Mouse (Mus musculus) midbrain, embryonic 14.5 days (tissue): ENCODE results near the gene Dennd4b. TPM values are rescaled to one million over a fixed set of nuclear protein-coding genes. Genes with fewer than 3 reads are reported as not detected.

Source experiments
- ATAC-seq: fragments of 200-750 bp; cut with Nextera tagmentation; 2 replicates; pipeline ENCODE4 v1.8.0; 2017; ENCODE audit warnings: moderate number of reproducible peaks, moderate library complexity; ENCODE audit not compliant: low FRiP score, low TSS enrichment
- DNase-seq: peaks from one replicate; pipeline ENCODE4 v3.0.0-alpha.2; 2015
- H3K27ac ChIP-seq: fragments of 300-500 bp; sonication (generic); replicated peaks from 2 replicates; pipeline ENCODE4 v1.5.1; 2014; ENCODE audit warnings: mild to moderate bottlenecking, low read depth, low read length, moderate library complexity
- H3K27me3 ChIP-seq: fragments of 300-500 bp; sonication (generic); 2 replicates; pipeline ENCODE4 v1.6.1; 2014; ENCODE audit warnings: low read length, control low read depth, mixed read lengths; ENCODE audit not compliant: control insufficient read depth, insufficient read depth
- H3K36me3 ChIP-seq: fragments of 300-500 bp; sonication (generic); 2 replicates; pipeline ENCODE4 v1.6.1; 2014; ENCODE audit warnings: low read length, control low read depth; ENCODE audit not compliant: control insufficient read depth, insufficient read depth
- H3K4me1 ChIP-seq: fragments of 300-500 bp; sonication (generic); 2 replicates; pipeline ENCODE4 v1.6.1; 2014; ENCODE audit warnings: mild to moderate bottlenecking, antibody characterized with exemption, low read length, control low read depth; ENCODE audit not compliant: control insufficient read depth, insufficient read depth
- H3K4me2 ChIP-seq: fragments of 300-500 bp; sonication (generic); 2 replicates; pipeline ENCODE4 v1.6.1; 2014; ENCODE audit warnings: mild to moderate bottlenecking, low read length, moderate library complexity
- H3K4me3 ChIP-seq: fragments of 300-500 bp; sonication (generic); replicated peaks from 2 replicates; pipeline ENCODE4 v1.5.1; 2014; ENCODE audit warnings: low read depth, low read length
- H3K9ac ChIP-seq: fragments of 300-500 bp; sonication (generic); replicated peaks from 2 replicates; pipeline ENCODE4 v1.6.1; 2014; ENCODE audit warnings: mild to moderate bottlenecking, low read length, moderate library complexity
- H3K9me3 ChIP-seq: fragments of 300-500 bp; sonication (generic); 2 replicates; pipeline ENCODE4 v1.6.1; 2016; ENCODE audit warnings: low read length, control low read depth, mixed read lengths; ENCODE audit not compliant: control insufficient read depth
- WGBS: fragments of 180-500 bp; shearing (Covaris S2); extraction: QIAGEN DNeasy Blood & Tissue Kit; methylation state at CpG from one replicate; pipeline ENCODE4 v1.1.7; 2014; 5-methylcytosine and 5-hydroxymethylcytosine counted together
- polyA plus RNA-seq: library from polyadenylated mRNA; unstranded; fragments of >200 nt; fragmentation: Nextera tagmentation; extraction: Ambion mirVana; gene quantifications from 2 replicates; pipeline ENCODE4 v1.2.1, GENCODE M21; 2014

Gene Dennd4b
- polyA plus RNA-seq = 7.3 and 7.6 TPM in 2 replicates

GRCm38 (mm10) chr3:90265034-90265931 is at the start of gene Dennd4b:
Gene Dennd4b (plus strand): TSS chr3:90265185.
- peak within 1 kb of the TSS; percentile 96 for H3K9ac ChIP-seq
- peaks cover 9% of the 10 kb centered on the region for H3K4me1 ChIP-seq
- DNase-seq (peak; percentile 89), ATAC-seq (peak; percentile 85)
- peak within 1 kb of the TSS; percentile 88 for H3K4me3 ChIP-seq
- no peaks in the 10 kb centered on the region for H3K9me3 ChIP-seq
- WGBS = under 1% methylated on average over 87 of the region's 87 CpGs
- H3K27ac ChIP-seq = peak within 1 kb of the TSS; percentile 94
- peaks cover 39% of the 10 kb centered on the region for H3K36me3 ChIP-seq
- H3K27me3 ChIP-seq = no peaks in the 10 kb centered on the region
- H3K4me2 ChIP-seq = peak within 1 kb of the TSS; percentile 93

GRCm38 (mm10) chr3:90215825-90216380 is 49.1 kb upstream of the Dennd4b start:
- Histone ChIP-seq H3K27me3 (no peaks in the 10 kb centered on the region), H3K36me3 (peaks cover 14% of the 10 kb centered on the region), H3K4me1 (peaks cover 27% of the 10 kb centered on the region), H3K9me3 (no peaks in the 10 kb centered on the region), H3K4me3 (no peak overlapping the region), H3K27ac (no peak overlapping the region), H3K4me2 (no peak overlapping the region), H3K9ac (no peak overlapping the region)
- 56% methylated on average over 1 of the region's 1 CpGs for WGBS
- ATAC-seq = no peak
- DNase-seq = no peak

GRCm38 (mm10) chr3:90220088-90220487 is 44.9 kb upstream of the Dennd4b start:
- 13% methylated on average over 6 of the region's 6 CpGs for WGBS
- Histone ChIP-seq H3K36me3 (0 out of 2 replicates have a peak, but pooled peaks cover 4% of the 10 kb centered on the region), H3K4me1 (peaks cover 6% of the 10 kb centered on the region; the same call in 1 of the 2 replicates), H3K9ac (peak overlapping the region; percentile 48; the same call in 1 of the 2 replicates), H3K27ac (no peak overlapping the region; the same call in 1 of the 2 replicates), H3K4me2 (peak overlapping the region; percentile 82), H3K9me3 (no peaks in the 10 kb centered on the region), H3K4me3 (peak overlapping the region; percentile 38), H3K27me3 (no peaks in the 10 kb centered on the region)
- peak; percentile 82 for DNase-seq
- ATAC-seq = 0 out of 2 replicates have a peak, but pooled peaks have one; percentile 40

- no peaks in the 10 kb centered on the region for H3K9me3 ChIP-seq
Observed at GRCm38 (mm10) chr3:90220531-90220951, 44.4 kb upstream of the Dennd4b start.

GRCm38 (mm10) chr3:90221123-90221522 is 43.9 kb upstream of the Dennd4b start:
- Histone ChIP-seq H3K4me3 (peak overlapping the region; percentile 38; the same call in 1 of the 2 replicates), H3K27ac (no peak overlapping the region), H3K36me3 (0 out of 2 replicates have a peak, but pooled peaks cover 4% of the 10 kb centered on the region), H3K9ac (peak overlapping the region; percentile 48; the same call in 1 of the 2 replicates), H3K4me1 (peaks cover 6% of the 10 kb centered on the region; the same call in 1 of the 2 replicates), H3K4me2 (peak overlapping the region; percentile 82), H3K27me3 (no peaks in the 10 kb centered on the region), H3K9me3 (no peaks in the 10 kb centered on the region)
- DNase-seq = no peak
- 25% methylated on average over 5 of the region's 5 CpGs for WGBS
- ATAC-seq = no peak

More at GRCm38 (mm10) chr3:90220531-90220951, 44.4 kb upstream of the Dennd4b start:
- peak; percentile 63 for DNase-seq
- peak overlapping the region; percentile 60 for H3K27ac ChIP-seq
- H3K4me2 ChIP-seq = peak overlapping the region; percentile 82
- H3K9ac ChIP-seq = peak overlapping the region; percentile 48; the same call in 1 of the 2 replicates
- under 1% methylated on average over 18 of the region's 20 CpGs for WGBS
- ATAC-seq = peak; percentile 67
- peak overlapping the region; percentile 38 for H3K4me3 ChIP-seq
- H3K36me3 ChIP-seq = 0 out of 2 replicates have a peak, but pooled peaks cover 4% of the 10 kb centered on the region
- peaks cover 6% of the 10 kb centered on the region; the same call in 1 of the 2 replicates for H3K4me1 ChIP-seq
- no peaks in the 10 kb centered on the region for H3K27me3 ChIP-seq

GRCm38 (mm10) chr3:90222455-90222854 is 42.5 kb upstream of the Dennd4b start:
- Histone ChIP-seq H3K36me3 (0 out of 2 replicates have a peak, but pooled peaks cover 4% of the 10 kb centered on the region), H3K4me3 (no peak overlapping the region), H3K27ac (no peak overlapping the region), H3K9me3 (no peaks in the 10 kb centered on the region), H3K27me3 (no peaks in the 10 kb centered on the region), H3K4me1 (peaks cover 6% of the 10 kb centered on the region; the same call in 1 of the 2 replicates), H3K9ac (no peak overlapping the region), H3K4me2 (no peak overlapping the region)
- DNase-seq (no peak), ATAC-seq (no peak)
- 87% methylated on average over 4 of the region's 4 CpGs for WGBS

GRCm38 (mm10) chr3:90222941-90223340 is 42.0 kb upstream of the Dennd4b start:
- Histone ChIP-seq H3K36me3 (0 out of 2 replicates have a peak, but pooled peaks cover 4% of the 10 kb centered on the region), H3K4me1 (peaks cover 6% of the 10 kb centered on the region; the same call in 1 of the 2 replicates), H3K4me2 (no peak overlapping the region), H3K4me3 (no peak overlapping the region), H3K27me3 (no peaks in the 10 kb centered on the region), H3K9me3 (no peaks in the 10 kb centered on the region), H3K27ac (no peak overlapping the region), H3K9ac (no peak overlapping the region)
- ATAC-seq (no peak), DNase-seq (no peak)
- 85% methylated on average over 3 of the region's 3 CpGs for WGBS

GRCm38 (mm10) chr3:90224331-90224730 is 40.7 kb upstream of the Dennd4b start:
- H3K36me3 ChIP-seq = 0 out of 2 replicates have a peak, but pooled peaks cover 4% of the 10 kb centered on the region
- no peaks in the 10 kb centered on the region for H3K27me3 ChIP-seq
- H3K4me3 ChIP-seq = no peak overlapping the region
- no peak overlapping the region for H3K27ac ChIP-seq
- ATAC-seq (no peak), DNase-seq (no peak)
- no peaks in the 10 kb centered on the region for H3K9me3 ChIP-seq
- H3K4me2 ChIP-seq = no peak overlapping the region
- peaks cover 6% of the 10 kb centered on the region; the same call in 1 of the 2 replicates for H3K4me1 ChIP-seq
- H3K9ac ChIP-seq = no peak overlapping the region
- 84% methylated on average over 10 of the region's 10 CpGs for WGBS
